Mouse (Mus musculus) testis, adult 2 months (tissue): ENCODE results near the gene Synj2. TPM values are rescaled to one million over a fixed set of nuclear protein-coding genes. Genes with fewer than 3 reads are reported as not detected.

Experiments used
- H3K27ac ChIP-seq: fragments of 200-500 bp; 2 replicates; pipeline ENCODE4 v1.5.1; 2012; ENCODE audit warnings: low read depth, low read length; ENCODE audit not compliant: control insufficient read depth, insufficient read depth
- H3K27me3 ChIP-seq: fragments of 200-500 bp; 2 replicates; pipeline ENCODE4 v1.6.1; 2012; ENCODE audit warnings: mild to moderate bottlenecking, low read length, moderate library complexity; ENCODE audit not compliant: control insufficient read depth, insufficient read depth
- H3K36me3 ChIP-seq: fragments of 200-500 bp; 2 replicates; pipeline ENCODE4 v1.6.1; 2012; ENCODE audit warnings: mild to moderate bottlenecking, low read length; ENCODE audit not compliant: control insufficient read depth, insufficient read depth
- H3K4me1 ChIP-seq: fragments of 200-500 bp; 2 replicates; pipeline ENCODE4 v1.6.1; 2012; ENCODE audit warnings: low read length; ENCODE audit not compliant: control insufficient read depth, insufficient read depth
- H3K4me3 ChIP-seq: fragments of 200-500 bp; 2 replicates; pipeline ENCODE4 v1.5.1; 2012; ENCODE audit warnings: low read depth, mild to moderate bottlenecking, low read length, moderate library complexity, mixed read lengths; ENCODE audit not compliant: control insufficient read depth
- CTCF ChIP-seq: fragments of 200-500 bp; IDR thresholded peaks from 2 replicates; pipeline ENCODE4 v1.5.1; 2012; ENCODE audit warnings: low read depth, mild to moderate bottlenecking, inconsistent platforms, low read length, moderate library complexity; ENCODE audit not compliant: control insufficient read depth, insufficient read depth, insufficient replicate concordance
- POLR2A ChIP-seq: fragments of 200-500 bp; IDR thresholded peaks from 2 replicates; pipeline ENCODE4 v1.6.1; 2012; ENCODE audit warnings: low read depth, mild to moderate bottlenecking, inconsistent platforms, low read length, moderate library complexity; ENCODE audit not compliant: control insufficient read depth
- polyA plus RNA-seq: library from polyadenylated mRNA; depleted of rRNA; stranded (reverse); fragments of >200 nt; gene quantifications from 2 replicates; pipeline ENCODE4 v1.2.3, GENCODE M21; 2012; rRNA removed

Synj2 gene
- 29.1 and 32.9 TPM in 2 replicates for polyA plus RNA-seq

DNA sequence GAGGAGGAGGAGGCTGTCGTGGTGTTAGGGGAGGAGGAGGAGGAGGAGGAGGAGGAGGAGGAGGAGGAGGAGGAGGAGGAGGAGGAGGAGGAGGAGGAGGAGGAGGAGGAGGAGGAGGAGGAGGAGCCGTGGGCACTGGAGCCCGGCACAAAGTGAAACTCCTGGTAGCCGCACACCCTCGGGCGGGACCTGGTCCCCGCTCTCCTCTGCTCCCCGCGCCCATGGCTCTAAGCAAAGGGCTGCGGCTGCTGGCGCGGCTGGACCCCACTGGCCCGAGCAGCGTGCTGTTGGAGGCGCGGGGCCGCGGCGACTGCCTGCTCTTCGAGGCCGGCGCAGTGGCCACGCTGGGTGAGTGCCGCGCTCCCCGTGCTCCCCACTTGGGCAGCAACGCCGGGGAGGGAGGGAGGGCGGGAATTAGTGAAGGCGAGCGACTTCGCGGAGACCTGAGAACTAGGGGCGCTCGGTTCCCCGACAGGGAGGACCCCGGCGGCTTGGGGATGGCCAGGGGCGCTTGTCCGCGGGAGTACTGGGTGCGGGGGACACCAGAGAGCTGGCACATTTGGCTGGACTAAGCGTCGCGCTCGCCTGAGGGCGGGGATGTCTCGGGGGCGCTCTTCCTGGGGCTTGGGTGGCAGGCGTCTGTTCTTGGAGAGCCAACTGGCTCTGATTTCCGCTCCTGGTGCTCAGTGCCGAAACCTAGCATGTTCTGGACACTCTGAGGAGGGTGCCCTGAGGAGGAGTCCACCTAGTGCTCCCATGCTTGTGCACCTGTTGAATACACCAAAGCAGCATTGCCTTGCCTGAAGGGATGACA is at the start of gene Synj2:
Gene Synj2, plus strand, starts transcription at position 51 of the 814 bp plus-strand sequence.
- Histone ChIP-seq H3K36me3 (no peaks in the 10 kb centered on the region), H3K27ac (peak within 1 kb of the TSS; percentile 75), H3K27me3 (no peaks in the 10 kb centered on the region), H3K4me1 (peaks cover 2% of the 10 kb centered on the region; the same call in 1 of the 2 replicates), H3K4me3 (peak within 1 kb of the TSS; percentile 84)
- TF ChIP-seq POLR2A (no peak), CTCF (no peak)

DNA sequence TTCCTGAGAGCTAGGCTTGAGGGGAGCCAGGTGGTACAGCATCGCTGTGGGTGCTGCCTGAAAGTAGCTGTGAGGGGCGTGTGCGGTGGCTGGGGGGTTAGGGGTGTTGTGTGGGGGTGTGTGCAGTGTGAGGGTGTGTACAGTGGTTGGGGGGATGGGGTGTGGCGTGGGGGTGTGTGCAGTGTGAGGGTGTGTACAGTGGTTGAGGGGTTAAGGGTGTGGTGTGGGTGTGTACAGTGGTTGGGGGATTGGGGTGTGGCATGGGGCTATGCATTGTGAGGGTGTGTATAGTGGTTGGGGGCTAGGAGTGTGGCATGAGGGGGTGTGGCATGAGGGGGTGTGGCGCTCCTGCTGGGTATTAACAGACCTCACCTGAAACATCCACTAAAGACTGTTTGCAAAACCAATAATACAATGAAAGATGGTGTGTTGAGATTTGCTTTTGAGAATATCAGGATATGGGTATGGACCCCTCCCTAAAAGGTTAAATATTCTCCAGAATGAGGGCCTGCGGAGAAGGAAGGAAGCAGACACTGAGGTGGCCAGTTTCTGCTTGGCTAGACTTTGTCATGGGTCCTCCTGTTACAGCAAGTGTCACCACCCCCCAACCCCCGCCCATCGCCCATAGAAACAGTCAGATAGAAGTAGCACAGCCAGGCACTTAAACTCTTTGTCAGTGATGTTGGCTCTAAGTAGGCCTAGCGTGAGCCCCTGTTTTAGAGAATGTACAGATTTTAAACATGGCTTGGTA is 49.0 kb upstream of the Synj2 start:
- Histone ChIP-seq H3K4me1 (no peaks in the 10 kb centered on the region), H3K27me3 (no peaks in the 10 kb centered on the region), H3K4me3 (no peak overlapping the region), H3K36me3 (no peaks in the 10 kb centered on the region; the same call in 1 of the 2 replicates), H3K27ac (no peak overlapping the region)
- TF ChIP-seq POLR2A: no peak
- TF ChIP-seq CTCF: no peak

DNA sequence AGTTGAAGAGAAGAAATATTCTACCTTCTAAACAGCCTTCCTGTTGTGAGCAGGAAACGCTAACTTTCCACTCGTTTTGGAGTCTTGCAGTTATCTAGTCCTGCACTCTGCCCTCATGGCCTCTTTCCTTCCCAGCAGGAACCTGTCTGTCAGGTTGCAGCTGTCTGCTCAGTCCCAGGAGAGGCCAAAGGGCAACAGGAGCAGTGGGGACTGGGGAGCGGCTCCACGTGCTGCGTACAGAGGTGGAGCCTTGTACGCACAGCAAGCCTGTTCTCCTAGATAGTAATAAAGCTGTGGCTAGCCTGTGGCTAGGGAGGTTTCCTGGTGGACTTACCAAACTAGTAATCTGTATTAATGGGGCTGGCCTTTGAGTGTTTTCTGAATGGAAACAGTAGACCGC is 48.0 kb upstream of the Synj2 start:
- Histone ChIP-seq H3K4me3 (no peak overlapping the region), H3K27ac (no peak overlapping the region), H3K4me1 (no peaks in the 10 kb centered on the region), H3K27me3 (no peaks in the 10 kb centered on the region), H3K36me3 (no peaks in the 10 kb centered on the region; the same call in 1 of the 2 replicates)
- TF ChIP-seq POLR2A (no peak), CTCF (no peak)

DNA sequence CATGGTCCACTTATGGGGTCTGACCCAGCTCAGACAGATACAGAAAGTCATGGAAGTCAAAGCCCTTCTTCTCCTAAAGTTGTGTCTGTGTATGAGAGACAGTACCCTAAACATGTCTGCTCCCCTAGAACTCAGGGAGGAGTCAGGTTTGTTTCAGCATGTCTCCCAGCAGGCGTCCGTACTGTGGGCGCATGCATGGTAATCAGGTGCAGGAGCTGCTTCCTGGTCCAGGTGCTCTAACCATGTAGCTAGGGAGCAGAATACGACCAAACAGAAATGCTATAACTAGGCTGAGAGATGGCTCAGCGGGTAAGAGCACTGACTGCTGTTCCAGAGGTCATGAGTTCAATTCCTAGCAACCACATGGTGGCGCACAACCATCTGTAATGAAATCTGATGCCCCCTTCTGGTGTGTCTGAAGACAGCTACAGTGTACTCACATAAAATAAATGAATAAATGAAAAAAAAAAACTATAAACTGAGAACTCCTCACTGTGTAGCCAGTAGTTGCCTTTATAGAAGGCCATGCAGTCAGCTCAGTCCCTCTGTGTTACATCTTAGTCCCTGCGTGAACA is 47.4 kb upstream of the Synj2 start:
- TF ChIP-seq POLR2A (no peak), CTCF (no peak)
- Histone ChIP-seq H3K27me3 (no peaks in the 10 kb centered on the region), H3K4me1 (no peaks in the 10 kb centered on the region), H3K36me3 (no peaks in the 10 kb centered on the region; the same call in 1 of the 2 replicates), H3K4me3 (no peak overlapping the region), H3K27ac (no peak overlapping the region)

DNA sequence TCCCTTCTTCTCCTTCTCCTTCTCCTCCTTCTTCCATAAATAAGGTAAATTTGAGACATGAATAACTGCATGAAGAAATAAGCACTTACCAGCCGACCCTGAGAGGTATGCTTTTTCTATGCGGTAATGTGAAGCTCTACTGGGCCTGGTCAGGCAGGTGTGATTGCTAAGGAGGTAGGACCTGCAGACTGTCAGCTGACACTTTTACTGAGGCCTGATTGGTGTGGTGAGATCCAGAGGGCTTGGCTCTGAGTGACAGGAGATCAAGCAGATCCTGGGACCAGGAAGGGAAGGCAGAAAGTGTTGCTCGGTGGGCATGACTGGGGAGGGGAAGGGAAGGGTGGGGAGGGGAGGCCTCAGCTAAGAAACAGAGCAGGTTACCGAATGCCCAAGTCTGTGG is 45.0 kb upstream of the Synj2 start:
- TF ChIP-seq CTCF: no peak
- TF ChIP-seq POLR2A: no peak
- H3K4me3 ChIP-seq: no peak overlapping the region
- no peaks in the 10 kb centered on the region for H3K4me1 ChIP-seq
- H3K27ac ChIP-seq: no peak overlapping the region
- no peaks in the 10 kb centered on the region for H3K27me3 ChIP-seq
- no peaks in the 10 kb centered on the region for H3K36me3 ChIP-seq

DNA sequence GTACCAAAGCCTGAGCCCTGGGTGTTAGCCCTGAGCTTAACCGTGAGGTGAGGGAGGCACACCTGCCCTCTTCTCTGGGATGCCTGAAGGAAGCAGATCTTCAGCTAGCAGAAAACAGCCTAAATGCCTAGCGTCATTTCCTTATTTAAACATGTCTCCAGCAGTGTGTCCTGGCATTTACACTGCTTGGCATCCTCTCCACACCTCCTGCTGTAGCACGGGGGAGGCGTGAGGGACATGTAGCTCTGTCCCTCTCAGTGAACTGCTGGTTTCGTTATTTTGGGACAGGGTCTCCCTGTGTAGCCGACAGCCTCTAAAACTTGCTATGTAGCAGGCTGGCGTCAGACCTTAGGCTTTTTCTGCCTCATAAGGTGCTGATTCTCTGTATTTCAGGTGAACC is 44.5 kb upstream of the Synj2 start:
- H3K4me3 ChIP-seq: no peak overlapping the region
- H3K36me3 ChIP-seq: no peaks in the 10 kb centered on the region
- H3K27ac ChIP-seq: no peak overlapping the region
- TF ChIP-seq POLR2A (no peak), CTCF (no peak)
- no peaks in the 10 kb centered on the region for H3K27me3 ChIP-seq
- H3K4me1 ChIP-seq: no peaks in the 10 kb centered on the region
